Mouse (Mus musculus): ENCODE results near the gene Arhgef5.

GRCm38 (mm10) chr6:43312546-43312945, 47.2 kb downstream of the Arhgef5 start:
- TF ChIP-seq CTCF (conservative IDR thresholded peaks at IDR 0.05; ENCODE audit: insufficient read depth, insufficient read length, low read depth, low read length) (no peak), POLR2A (IDR thresholded peaks at IDR 0.05; ENCODE audit: low read depth, low read length) (no peak)

All from kidney, adult 2 months (tissue).